Mouse (Mus musculus) ES-E14 (cell line): Measurements from ENCODE around the gene Gramd2. TPM values are rescaled to one million over a fixed set of nuclear protein-coding genes. Genes with fewer than 3 reads are reported as not detected.

Experiments
- DNase-seq: peaks from one replicate; pipeline ENCODE4 v3.0.0-alpha.2; 2013; ENCODE audit warnings: low read depth, low spot score
- H3K27ac ChIP-seq: 2 replicates; pipeline ENCODE4 v1.5.1; 2012; ENCODE audit warnings: low read depth, mild to moderate bottlenecking, low read length, moderate library complexity, mixed read lengths; ENCODE audit not compliant: poor library complexity, insufficient read depth, severe bottlenecking
- H3K36me3 ChIP-seq: 2 replicates; pipeline ENCODE4 v1.6.1; 2012; ENCODE audit warnings: mild to moderate bottlenecking, low read length, moderate library complexity, mixed read lengths; ENCODE audit not compliant: control insufficient read depth, poor library complexity, insufficient read depth, severe bottlenecking
- H3K4me1 ChIP-seq, 2 experiments: fragments of 150-350 bp in 1 of 2; sonication (generic) in 1 of 2; 2 replicates each; pipeline ENCODE4 v1.6.1; 2012; ENCODE audit warnings: low read length in 2 of 2, mild to moderate bottlenecking in 1 of 2, mixed read lengths in 1 of 2; ENCODE audit not compliant: control insufficient read depth in 2 of 2, insufficient read depth in 2 of 2, poor library complexity in 1 of 2
- H3K4me3 ChIP-seq, 2 experiments: fragments of 150-350 bp in 1 of 2; sonication (generic) in 1 of 2; 2 replicates each; pipeline ENCODE4 v1.5.1; 2012; ENCODE audit warnings: low read length in 2 of 2, low read depth in 1 of 2, mild to moderate bottlenecking in 1 of 2, mixed read lengths in 1 of 2; ENCODE audit not compliant: insufficient read depth in 1 of 2, poor library complexity in 1 of 2, severe bottlenecking in 1 of 2
- H3K9ac ChIP-seq: 2 replicates; pipeline ENCODE4 v1.6.1; 2012; ENCODE audit warnings: low read depth, mild to moderate bottlenecking, low read length, mixed read lengths; ENCODE audit not compliant: poor library complexity, insufficient read depth, severe bottlenecking
- H3K9me3 ChIP-seq: fragments of 150-350 bp; sonication (generic); 2 replicates; pipeline ENCODE4 v1.6.1; 2012; ENCODE audit warnings: low read depth, mild to moderate bottlenecking, low read length; ENCODE audit not compliant: control insufficient read depth, insufficient read depth
- CHD2 ChIP-seq: IDR thresholded peaks from 2 replicates; pipeline ENCODE4 v1.6.1; 2014; ENCODE audit warnings: mild to moderate bottlenecking, low read depth, low read length, inconsistent platforms
- HCFC1 ChIP-seq: IDR thresholded peaks from 2 replicates; pipeline ENCODE4 v1.6.1; 2012; ENCODE audit warnings: low read length, inconsistent platforms, borderline replicate concordance; ENCODE audit not compliant: insufficient read depth
- MAFK ChIP-seq: IDR thresholded peaks from 2 replicates; pipeline ENCODE4 v1.6.1; 2014; ENCODE audit warnings: mild to moderate bottlenecking, low read depth, low read length, inconsistent platforms; ENCODE audit not compliant: insufficient read depth
- ZC3H11A ChIP-seq: IDR thresholded peaks from 2 replicates; pipeline ENCODE4 v1.6.1; 2012; ENCODE audit warnings: low read depth, mild to moderate bottlenecking, inconsistent platforms, low read length, borderline replicate concordance
- ZNF384 ChIP-seq: IDR thresholded peaks from 2 replicates; pipeline ENCODE4 v1.6.1; 2012; ENCODE audit warnings: low read depth, low read length, inconsistent platforms
- in situ Hi-C, 2 experiments: fragments of 600-800 bp; cut with MboI; formaldehyde crosslinking; loops; one replicate each; pipeline ENCODE4 v1.15.1; 2025; ENCODE audit warnings: low sequenced_read_pairs in 2 of 2, inconsistent platforms in 1 of 2; ENCODE audit not compliant: unreplicated experiment in 2 of 2
- total RNA-seq: library from RNA; depleted of rRNA; stranded (reverse); fragments of 300-350 nt; gene quantifications from 2 replicates; pipeline ENCODE4 v1.2.3, GENCODE M21; 2012; rRNA removed

Gene Gramd2
- total RNA-seq: 3.0 and 3.5 TPM in 2 replicates

- Histone ChIP-seq H3K9ac (peak within 1 kb of the TSS; percentile 83), H3K9me3 (no peaks in the 10 kb centered on the region), H3K27ac (peak within 1 kb of the TSS; percentile 85; the same call in 1 of the 2 replicates), H3K4me3 (peak within 1 kb of the TSS; percentile 63 to 75), H3K36me3 (peaks cover 32% of the 10 kb centered on the region), H3K4me1 (no peaks in the 10 kb centered on the region; a peak in 1 of 4 replicates)
- in situ Hi-C loops: no loop called here
- TF ChIP-seq CHD2: peak; percentile 83
- TF ChIP-seq ZC3H11A: no peak
- DNase-seq: peak; percentile 87
Measured at GRCm38 (mm10) chr9:59679678-59680533, at the start of gene Gramd2. Gene Gramd2, plus strand, starts transcription at chr9:59680144.

- Histone ChIP-seq H3K4me1 (no peaks in the 10 kb centered on the region), H3K27ac (no peak overlapping the region), H3K9me3 (no peaks in the 10 kb centered on the region), H3K36me3 (peaks cover 6% of the 10 kb centered on the region), H3K9ac (no peak overlapping the region), H3K4me3 (no peak overlapping the region)
- in situ Hi-C loops: no loop called here
- no peak for DNase-seq
- TF ChIP-seq CHD2: no peak
- no peak for TF ChIP-seq ZNF384
- no peak for TF ChIP-seq MAFK
- no peak for TF ChIP-seq HCFC1
- no peak for TF ChIP-seq ZC3H11A
Measured at GRCm38 (mm10) chr9:59638372-59638771, 41.6 kb upstream of the Gramd2 start.

- no peak overlapping the region for H3K27ac ChIP-seq
- H3K9ac ChIP-seq: no peak overlapping the region
- H3K4me3 ChIP-seq: no peak overlapping the region
- H3K9me3 ChIP-seq: no peaks in the 10 kb centered on the region
- H3K36me3 ChIP-seq: peaks cover 5% of the 10 kb centered on the region; the same call in 1 of the 2 replicates
- DNase-seq: no peak
- H3K4me1 ChIP-seq: no peaks in the 10 kb centered on the region
- TF ChIP-seq ZC3H11A: no peak
- no peak for TF ChIP-seq HCFC1
- TF ChIP-seq MAFK: no peak
- no peak for TF ChIP-seq CHD2
- no peak for TF ChIP-seq ZNF384
- in situ Hi-C loops: no loop called here
Measured at GRCm38 (mm10) chr9:59639936-59640335, 40.0 kb upstream of the Gramd2 start.

GRCm38 (mm10) chr9:59641320-59641719 is 38.6 kb upstream of the Gramd2 start:
- Histone ChIP-seq H3K4me3 (no peak overlapping the region), H3K27ac (no peak overlapping the region), H3K9ac (no peak overlapping the region), H3K4me1 (no peaks in the 10 kb centered on the region), H3K9me3 (no peaks in the 10 kb centered on the region), H3K36me3 (peaks cover 5% of the 10 kb centered on the region; the same call in 1 of the 2 replicates)
- TF ChIP-seq ZNF384: no peak
- TF ChIP-seq MAFK: no peak
- TF ChIP-seq CHD2: no peak
- TF ChIP-seq HCFC1: no peak
- TF ChIP-seq ZC3H11A: no peak
- DNase-seq: no peak
- in situ Hi-C loops: no loop called here
